Mouse (Mus musculus) skeletal muscle tissue, adult 2 months (tissue): ENCODE results near the gene Musk.
A peak's percentile ranks its signal among the peaks of the same experiment; 100 is the strongest.

Experiments used
- DNase-seq: peaks from one replicate; pipeline ENCODE4 v3.0.0-alpha.2; 2012; ENCODE audit warnings: low read depth, low spot score

Musk gene

GRCm38 (mm10) chr4:58413188-58414185 lies 127.7 kb downstream of the Musk start:
- peak; percentile 39 for DNase-seq

- DNase-seq: no peak
Measured at GRCm38 (mm10) chr4:58415537-58415936, 129.8 kb downstream of the Musk start.

GRCm38 (mm10) chr4:58417319-58417718 lies 131.6 kb downstream of the Musk start:
- peak; percentile 59 for DNase-seq

- DNase-seq: no peak
Measured at GRCm38 (mm10) chr4:58419225-58419624, 133.5 kb downstream of the Musk start.

- no peak for DNase-seq
Measured at GRCm38 (mm10) chr4:58423276-58423930, 137.6 kb downstream of the Musk start.
